Mouse (Mus musculus): Measurements from ENCODE around the gene Nutm1. TPM values are rescaled to one million over a fixed set of nuclear protein-coding genes. Genes with fewer than 3 reads are reported as not detected.

Gene Nutm1
- polyA plus RNA-seq, 1 experiment from 2014 or later: not detected

DNA sequence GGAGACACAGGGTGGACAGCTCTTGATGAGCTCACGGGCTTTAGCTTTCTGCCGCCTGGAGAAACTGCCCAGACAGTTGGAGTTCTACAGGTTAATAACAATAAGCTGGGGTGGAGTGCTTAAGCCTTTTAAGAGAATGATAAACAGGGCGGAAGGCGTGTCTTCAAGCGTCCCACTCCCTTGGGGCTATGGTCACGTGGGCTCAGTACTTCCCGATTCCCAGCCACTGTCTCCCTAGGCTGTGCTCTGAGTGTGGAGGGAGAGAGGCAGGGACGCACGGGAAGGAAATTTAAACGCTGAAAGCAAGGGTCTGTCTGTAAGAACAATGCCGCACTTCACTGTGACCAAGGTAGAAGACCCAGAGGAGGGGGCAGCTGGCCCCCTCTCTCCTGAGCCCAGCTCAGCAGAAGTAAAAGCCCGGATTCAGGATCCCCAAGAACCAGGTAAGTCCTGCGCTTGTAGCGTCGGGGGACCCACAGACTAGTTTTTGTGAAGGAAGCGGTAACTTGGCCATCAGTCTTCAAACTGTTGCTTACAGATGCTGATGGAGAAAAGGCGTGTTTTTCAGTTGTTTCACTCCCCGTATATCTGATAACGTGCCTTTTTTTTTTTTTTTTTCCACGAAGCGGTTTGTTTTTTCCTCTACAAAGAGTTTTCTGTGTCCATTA is 25.4 kb upstream of the Nutm1 start:
- peak overlapping the region; percentile 71 for H3K9ac ChIP-seq (ENCODE audit: low read length)
- under 1% methylated on average over 21 of the region's 21 CpGs for WGBS
- DNase-seq (ENCODE audit: low spot score, missing footprints) (peak; percentile 94), ATAC-seq (ENCODE audit: low FRiP score) (peak; percentile 94)
- no peaks in the 10 kb centered on the region for H3K27me3 ChIP-seq (ENCODE audit: control insufficient read depth, insufficient read depth, low read length)
- H3K27ac ChIP-seq (ENCODE audit: low read depth, low read length): no peak overlapping the region
- no peaks in the 10 kb centered on the region for H3K36me3 ChIP-seq (ENCODE audit: control insufficient read depth, insufficient read depth, low read length)
- H3K4me2 ChIP-seq: peak overlapping the region; percentile 79
- H3K4me3 ChIP-seq (ENCODE audit: low read depth, low read length): peak overlapping the region; percentile 38
- H3K9me3 ChIP-seq (ENCODE audit: control insufficient read depth, low read length): no peaks in the 10 kb centered on the region
- H3K4me1 ChIP-seq (ENCODE audit: control insufficient read depth, insufficient read depth, low read length): no peaks in the 10 kb centered on the region

- ATAC-seq (ENCODE audit: low FRiP score): no peak
- 97% methylated on average over 1 of the region's 1 CpGs for WGBS
- H3K4me3 ChIP-seq (ENCODE audit: low read depth, low read length): no peak overlapping the region
Measured at GRCm38 (mm10) chr2:112282846-112283245, 23.8 kb upstream of the Nutm1 start.

GRCm38 (mm10) chr2:112276870-112277269 is 17.8 kb upstream of the Nutm1 start:
- no peaks in the 10 kb centered on the region for H3K36me3 ChIP-seq (ENCODE audit: control insufficient read depth, insufficient read depth, low read length)
- DNase-seq (ENCODE audit: low spot score, missing footprints) (no peak), ATAC-seq (ENCODE audit: low FRiP score) (no peak)
- 95% methylated on average over 3 of the region's 3 CpGs for WGBS
- H3K27ac ChIP-seq (ENCODE audit: low read depth, low read length): no peak overlapping the region
- H3K9ac ChIP-seq (ENCODE audit: low read length): no peak overlapping the region
- H3K4me2 ChIP-seq: no peak overlapping the region
- H3K9me3 ChIP-seq (ENCODE audit: control insufficient read depth, low read length): no peaks in the 10 kb centered on the region
- no peaks in the 10 kb centered on the region for H3K4me1 ChIP-seq (ENCODE audit: control insufficient read depth, insufficient read depth, low read length)
- H3K4me3 ChIP-seq (ENCODE audit: low read depth, low read length): no peak overlapping the region
- no peaks in the 10 kb centered on the region for H3K27me3 ChIP-seq (ENCODE audit: control insufficient read depth, insufficient read depth, low read length)

More at GRCm38 (mm10) chr2:112282846-112283245, 23.8 kb upstream of the Nutm1 start:
- no peak for DNase-seq (ENCODE audit: low spot score, missing footprints)
- Histone ChIP-seq H3K4me1 (ENCODE audit: control insufficient read depth, insufficient read depth, low read length) (no peaks in the 10 kb centered on the region), H3K4me2 (no peak overlapping the region), H3K27me3 (ENCODE audit: control insufficient read depth, insufficient read depth, low read length) (no peaks in the 10 kb centered on the region), H3K36me3 (ENCODE audit: control insufficient read depth, insufficient read depth, low read length) (no peaks in the 10 kb centered on the region), H3K27ac (ENCODE audit: low read depth, low read length) (no peak overlapping the region), H3K9me3 (ENCODE audit: control insufficient read depth, low read length) (no peaks in the 10 kb centered on the region), H3K9ac (ENCODE audit: low read length) (no peak overlapping the region)

GRCm38 (mm10) chr2:112273474-112273873 is 14.4 kb upstream of the Nutm1 start:
- H3K4me3 ChIP-seq (ENCODE audit: low read depth, low read length): no peak overlapping the region
- H3K4me1 ChIP-seq (ENCODE audit: control insufficient read depth, insufficient read depth, low read length): no peaks in the 10 kb centered on the region
- no peak for DNase-seq (ENCODE audit: low spot score, missing footprints)
- no peak overlapping the region for H3K4me2 ChIP-seq
- no peaks in the 10 kb centered on the region for H3K9me3 ChIP-seq (ENCODE audit: control insufficient read depth, low read length)
- H3K27ac ChIP-seq (ENCODE audit: low read depth, low read length): no peak overlapping the region
- H3K9ac ChIP-seq (ENCODE audit: low read length): no peak overlapping the region
- WGBS: 91% methylated on average over 6 of the region's 6 CpGs
- H3K27me3 ChIP-seq (ENCODE audit: control insufficient read depth, insufficient read depth, low read length): no peaks in the 10 kb centered on the region
- H3K36me3 ChIP-seq (ENCODE audit: control insufficient read depth, insufficient read depth, low read length): no peaks in the 10 kb centered on the region
- ATAC-seq (ENCODE audit: low FRiP score): no peak

DNA sequence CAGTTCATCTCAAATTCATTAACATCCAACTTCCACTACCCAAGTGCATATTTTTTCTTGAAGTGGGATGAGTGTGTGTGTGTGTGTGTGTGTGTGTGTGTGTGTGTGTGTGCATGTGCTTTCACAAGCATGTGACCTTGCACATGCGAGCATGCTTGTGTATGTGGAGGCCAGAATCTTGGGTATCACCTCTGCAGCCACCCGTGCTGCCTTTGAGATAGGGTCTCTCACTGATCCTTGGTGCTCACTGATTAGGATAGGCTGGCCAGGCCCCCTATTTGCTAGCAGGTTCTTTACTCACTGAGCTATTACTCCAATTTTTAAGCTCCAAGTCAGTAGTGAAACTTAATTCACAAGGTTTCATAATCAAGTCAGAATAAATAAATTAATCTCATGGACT is 13.8 kb upstream of the Nutm1 start:
- no peaks in the 10 kb centered on the region for H3K36me3 ChIP-seq (ENCODE audit: control insufficient read depth, insufficient read depth, low read length)
- no peak for ATAC-seq (ENCODE audit: low FRiP score)

GRCm38 (mm10) chr2:112270011-112270410 is 10.9 kb upstream of the Nutm1 start:
- no peak overlapping the region for H3K9ac ChIP-seq (ENCODE audit: low read length)
- H3K36me3 ChIP-seq (ENCODE audit: control insufficient read depth, insufficient read depth, low read length): no peaks in the 10 kb centered on the region
- H3K27me3 ChIP-seq (ENCODE audit: control insufficient read depth, insufficient read depth, low read length): no peaks in the 10 kb centered on the region
- ATAC-seq (ENCODE audit: low FRiP score): no peak
- H3K4me1 ChIP-seq (ENCODE audit: control insufficient read depth, insufficient read depth, low read length): peaks cover 10% of the 10 kb centered on the region; the same call in 1 of the 2 replicates
- no peak overlapping the region for H3K27ac ChIP-seq (ENCODE audit: low read depth, low read length)
- no peak for DNase-seq (ENCODE audit: low spot score, missing footprints)
- no peaks in the 10 kb centered on the region for H3K9me3 ChIP-seq (ENCODE audit: control insufficient read depth, low read length)
- WGBS: 89% methylated on average over 2 of the region's 2 CpGs
- H3K4me2 ChIP-seq: no peak overlapping the region
- no peak overlapping the region for H3K4me3 ChIP-seq (ENCODE audit: low read depth, low read length)

More for the DNA sequence above, 13.8 kb upstream of the Nutm1 start:
- Histone ChIP-seq H3K4me3 (ENCODE audit: low read depth, low read length) (no peak overlapping the region), H3K4me2 (no peak overlapping the region), H3K4me1 (ENCODE audit: control insufficient read depth, insufficient read depth, low read length) (no peaks in the 10 kb centered on the region), H3K9ac (ENCODE audit: low read length) (no peak overlapping the region), H3K27me3 (ENCODE audit: control insufficient read depth, insufficient read depth, low read length) (no peaks in the 10 kb centered on the region), H3K9me3 (ENCODE audit: control insufficient read depth, low read length) (no peaks in the 10 kb centered on the region), H3K27ac (ENCODE audit: low read depth, low read length) (no peak overlapping the region)
- DNase-seq (ENCODE audit: low spot score, missing footprints): no peak
- WGBS: 80% methylated on average over 2 of the region's 2 CpGs

GRCm38 (mm10) chr2:112267547-112268269 is 8.6 kb upstream of the Nutm1 start:
- H3K36me3 ChIP-seq (ENCODE audit: control insufficient read depth, insufficient read depth, low read length): no peaks in the 10 kb centered on the region
- H3K27me3 ChIP-seq (ENCODE audit: control insufficient read depth, insufficient read depth, low read length): no peaks in the 10 kb centered on the region
- peaks cover 14% of the 10 kb centered on the region for H3K4me1 ChIP-seq (ENCODE audit: control insufficient read depth, insufficient read depth, low read length)
- ATAC-seq (ENCODE audit: low FRiP score) (no peak), DNase-seq (ENCODE audit: low spot score, missing footprints) (no peak)
- no peak overlapping the region for H3K4me3 ChIP-seq (ENCODE audit: low read depth, low read length)
- no peaks in the 10 kb centered on the region for H3K9me3 ChIP-seq (ENCODE audit: control insufficient read depth, low read length)
- 85% methylated on average over 8 of the region's 8 CpGs for WGBS
- no peak overlapping the region for H3K4me2 ChIP-seq
- no peak overlapping the region for H3K9ac ChIP-seq (ENCODE audit: low read length)
- no peak overlapping the region for H3K27ac ChIP-seq (ENCODE audit: low read depth, low read length)

DNA sequence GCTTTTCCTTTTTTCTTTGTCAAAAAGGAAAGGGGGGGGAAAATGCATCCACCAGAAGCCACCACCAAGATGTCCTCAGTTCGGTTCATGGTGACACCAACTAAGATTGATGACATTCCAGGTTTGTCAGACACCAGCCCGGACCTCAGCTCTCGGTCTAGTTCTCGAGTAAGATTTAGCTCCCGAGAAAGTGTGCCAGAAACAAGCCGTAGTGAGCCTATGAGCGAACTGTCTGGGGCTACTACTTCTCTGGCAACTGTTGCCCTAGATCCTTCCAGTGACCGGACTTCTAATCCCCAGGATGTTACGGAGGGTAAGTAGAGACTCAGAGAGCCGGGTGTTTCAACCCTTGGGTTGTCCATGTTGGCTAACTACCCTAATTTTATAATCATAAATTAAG is 7.7 kb upstream of the Nutm1 start:
- ATAC-seq (ENCODE audit: low FRiP score) (no peak), DNase-seq (ENCODE audit: low spot score, missing footprints) (no peak)
- 77% methylated on average over 10 of the region's 10 CpGs for WGBS
- Histone ChIP-seq H3K4me2 (peak overlapping the region; percentile 67), H3K36me3 (ENCODE audit: control insufficient read depth, insufficient read depth, low read length) (no peaks in the 10 kb centered on the region), H3K27ac (ENCODE audit: low read depth, low read length) (no peak overlapping the region), H3K4me1 (ENCODE audit: control insufficient read depth, insufficient read depth, low read length) (peaks cover 16% of the 10 kb centered on the region), H3K9ac (ENCODE audit: low read length) (peak overlapping the region; percentile 6; the same call in 1 of the 2 replicates), H3K9me3 (ENCODE audit: control insufficient read depth, low read length) (no peaks in the 10 kb centered on the region), H3K27me3 (ENCODE audit: control insufficient read depth, insufficient read depth, low read length) (no peaks in the 10 kb centered on the region), H3K4me3 (ENCODE audit: low read depth, low read length) (peak overlapping the region; percentile 77)

- 2% methylated on average over 11 of the region's 11 CpGs for WGBS
- Histone ChIP-seq H3K27me3 (ENCODE audit: control insufficient read depth, insufficient read depth, low read length) (no peaks in the 10 kb centered on the region), H3K4me2 (peak within 1 kb of the TSS; percentile 67), H3K36me3 (ENCODE audit: control insufficient read depth, insufficient read depth, low read length) (no peaks in the 10 kb centered on the region), H3K4me1 (ENCODE audit: control insufficient read depth, insufficient read depth, low read length) (peaks cover 16% of the 10 kb centered on the region), H3K9me3 (ENCODE audit: control insufficient read depth, low read length) (no peaks in the 10 kb centered on the region), H3K27ac (ENCODE audit: low read depth, low read length) (peak within 1 kb of the TSS; percentile 89), H3K9ac (ENCODE audit: low read length) (peak within 1 kb of the TSS; percentile 77), H3K4me3 (ENCODE audit: low read depth, low read length) (peak within 1 kb of the TSS; percentile 77)
- ATAC-seq (ENCODE audit: low FRiP score): peak; percentile 36
- no peak for DNase-seq (ENCODE audit: low spot score, missing footprints)
Measured at GRCm38 (mm10) chr2:112266242-112266592, 7.1 kb upstream of the Nutm1 start, which contains the start of gene Gm21985. TSS of gene Gm21985 (plus strand) at chr2:112266314.

Measured in midbrain, embryonic 11.5 days (tissue).